Mouse (Mus musculus): ENCODE measurements around the gene Rhbdd3.

GRCm38 (mm10) chr11:5054874-5055273, 43.9 kb upstream of the Rhbdd3 start:
- no peak for TF ChIP-seq CTCF (conservative IDR thresholded peaks at IDR 0.05; ENCODE audit: low read length)
- no peak for TF ChIP-seq NANOG (IDR thresholded peaks at IDR 0.05; ENCODE audit: borderline replicate concordance, low read length)
- TF ChIP-seq POU5F1 (IDR thresholded peaks at IDR 0.05; ENCODE audit: borderline replicate concordance, low read length) = no peak
